Mouse (Mus musculus): ENCODE results near the gene Plcl1.

- TF ChIP-seq CTCF (IDR thresholded peaks at IDR 0.05; ENCODE audit: low read depth, low read length) = no peak
- no peak for TF ChIP-seq POLR2AphosphoS5 (IDR thresholded peaks at IDR 0.05; ENCODE audit: insufficient replicate concordance, low read depth, low read length)
These were observed 194.8 kb downstream of the Plcl1 start for GRCm38 (mm10) chr1:55600496-55600895.
